Mouse (Mus musculus): ENCODE measurements around the gene Comt.

GRCm38 (mm10) chr16:18470829-18471228, 44.2 kb upstream of the Comt start:
- TF ChIP-seq POLR2A (IDR thresholded peaks at IDR 0.05; ENCODE audit: extremely low read depth, insufficient read depth, low read length) (no peak), CTCF (IDR thresholded peaks at IDR 0.05; ENCODE audit: extremely low read depth, insufficient read depth, low read length) (0 out of 2 replicates have a peak, but pooled peaks have one; percentile 7)

Measured in cortical plate, adult 2 months (tissue).